Mouse (Mus musculus): ENCODE data around the gene Pfdn2.
A peak's percentile ranks its signal among the peaks of the same experiment; 100 is the strongest.

The Pfdn2 gene

DNA sequence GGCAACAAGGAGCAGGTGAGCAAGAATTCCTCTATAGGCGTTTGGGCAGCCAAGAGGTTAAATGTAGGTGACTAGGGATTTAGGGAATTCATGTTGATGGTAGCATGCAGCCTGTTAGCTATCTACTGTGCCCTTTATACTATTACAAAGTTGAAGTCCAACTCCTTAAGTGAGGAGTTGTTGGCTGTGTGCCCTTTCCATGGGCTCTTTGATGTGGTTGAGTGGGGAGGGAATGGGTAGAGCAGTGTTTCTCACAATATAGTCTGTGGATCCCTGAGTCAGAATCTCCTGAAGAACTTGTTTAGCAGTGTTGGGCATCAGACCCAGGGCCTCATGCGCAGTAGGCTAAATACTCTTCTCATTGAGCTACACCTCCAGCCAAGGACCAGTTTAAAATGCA, 11.3 kb downstream of the Pfdn2 start:
- no peak for DNase-seq

DNA sequence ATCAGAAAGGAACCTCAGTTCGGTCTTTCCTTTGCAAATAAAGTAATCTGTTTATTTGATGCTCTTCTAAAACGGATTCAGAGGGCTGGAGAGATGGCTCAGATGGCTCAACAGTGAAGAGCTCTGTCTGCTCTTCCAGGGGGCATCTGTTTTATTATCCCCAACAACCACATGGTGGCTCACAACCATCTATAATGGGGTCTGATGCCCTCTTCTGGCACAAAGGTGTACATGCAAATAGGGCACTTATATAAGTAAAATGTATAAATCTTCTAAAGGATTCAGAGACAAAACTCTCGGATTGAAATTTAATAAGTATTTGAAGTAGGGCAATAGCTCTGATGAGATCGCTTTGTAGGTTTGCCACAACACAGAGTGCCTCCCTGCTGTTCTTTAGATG, 13.0 kb downstream of the Pfdn2 start:
- peak; percentile 47 for DNase-seq

DNA sequence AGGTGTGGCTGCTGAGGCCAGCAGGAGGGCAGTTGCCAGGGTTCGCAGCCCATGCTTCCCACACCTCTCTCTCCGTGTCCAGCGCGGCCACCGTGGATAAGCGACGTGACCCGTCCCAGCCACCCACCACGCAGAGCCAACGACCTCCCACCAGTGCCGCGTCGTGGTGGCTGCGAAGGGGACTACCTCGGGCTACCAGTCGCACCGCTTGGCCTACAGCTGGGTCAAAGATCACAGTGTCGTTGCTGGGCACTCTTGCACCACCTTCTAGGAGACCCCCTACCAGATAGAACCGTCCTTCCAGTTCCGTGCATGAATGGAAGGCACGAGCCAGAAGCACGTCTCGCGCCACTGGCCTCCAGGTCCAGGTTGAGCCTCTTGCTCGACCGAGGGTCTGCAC, 14.8 kb downstream of the Pfdn2 start:
- DNase-seq: no peak

DNA sequence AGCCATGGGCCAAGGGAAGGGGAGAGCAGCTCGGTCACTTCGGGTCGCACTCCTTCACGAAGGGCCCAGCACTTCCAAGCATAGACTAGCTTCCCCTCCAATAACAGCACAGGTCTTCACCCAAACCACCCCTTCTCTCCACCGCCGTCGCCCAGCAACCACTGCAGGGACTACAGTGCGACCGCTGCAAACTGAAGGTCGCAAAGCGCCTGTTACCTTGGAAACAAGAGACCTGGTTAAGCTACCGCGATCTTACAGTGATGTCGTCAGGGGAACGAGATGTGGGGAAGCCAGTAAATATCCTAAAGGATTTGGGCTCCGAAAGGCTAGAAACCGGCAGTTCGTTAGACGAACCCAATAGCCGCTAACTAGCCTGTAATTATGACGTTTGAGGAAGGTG, 15.2 kb downstream of the Pfdn2 start, which contains the start of gene Klhdc9:
TSS of gene Klhdc9 (minus strand) at position 143 of the 400 bp plus-strand sequence.
- DNase-seq: peak; percentile 95

DNA sequence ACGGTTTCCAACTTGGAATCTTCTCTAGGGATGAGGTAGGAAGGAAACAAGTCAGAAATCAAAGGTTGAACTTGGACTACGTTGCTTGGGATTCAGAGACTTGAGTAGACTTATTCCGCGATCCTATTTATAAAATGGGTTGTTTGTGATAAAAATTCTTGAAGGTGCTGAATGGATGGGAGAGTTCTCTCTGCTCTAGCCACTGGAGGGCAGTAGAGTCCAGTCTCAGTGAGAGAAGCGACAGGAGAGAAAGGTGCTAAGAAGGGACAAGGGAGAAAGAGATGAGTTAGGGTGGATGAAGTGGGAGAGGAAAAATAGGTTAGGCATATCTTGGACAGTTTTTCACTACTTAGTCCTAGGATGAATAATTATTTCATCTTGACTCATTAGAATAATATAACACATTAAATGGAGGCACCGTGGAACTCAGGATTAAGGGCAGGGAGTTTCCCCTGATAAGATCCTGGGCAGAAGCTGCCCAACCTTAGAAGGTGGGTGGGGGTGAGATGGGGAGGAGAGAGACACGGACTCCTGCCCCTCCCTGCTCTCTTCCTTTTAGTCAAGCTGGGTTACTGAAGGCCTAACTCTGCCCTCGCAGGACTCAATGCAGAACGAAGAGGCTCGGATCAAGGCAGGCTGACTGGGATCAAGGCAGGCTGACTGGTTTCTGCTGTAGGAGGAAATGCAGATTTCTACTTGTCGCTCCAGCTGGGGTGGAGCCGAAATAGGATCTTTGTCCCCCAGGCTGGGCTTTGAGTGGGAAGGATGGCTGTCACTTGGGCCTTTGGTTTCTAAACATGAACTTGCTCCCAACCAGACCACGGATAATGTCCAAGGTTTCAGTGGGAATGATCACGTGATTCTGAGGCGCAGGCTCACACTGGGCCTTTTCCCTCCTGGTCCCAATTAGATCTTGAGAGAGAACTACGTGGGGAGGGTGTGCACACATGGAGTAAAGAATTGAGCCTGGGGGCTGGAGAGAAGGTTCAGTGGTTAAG, 15.9 kb downstream of the Pfdn2 start:
- DNase-seq: peak; percentile 74

DNA sequence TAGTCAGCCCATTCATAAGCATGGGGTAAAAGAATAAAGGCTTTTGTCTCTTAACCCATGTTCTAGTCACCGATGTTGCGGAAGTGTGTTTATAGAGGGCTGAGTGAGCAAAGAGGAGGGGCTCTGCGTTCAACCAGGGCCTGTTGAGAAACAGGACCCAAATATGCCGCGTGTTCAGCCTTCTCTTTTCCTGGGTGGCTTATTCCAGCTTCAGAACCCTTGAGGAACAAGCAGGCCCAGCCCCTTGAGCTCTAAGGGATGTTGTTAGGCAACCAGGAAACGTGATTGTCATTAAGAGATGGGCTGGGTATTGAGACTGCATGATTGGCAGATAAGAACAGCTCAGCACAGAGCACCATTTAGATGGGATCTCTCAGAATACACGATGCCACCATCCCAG, 20.5 kb downstream of the Pfdn2 start:
- no peak for DNase-seq

DNA sequence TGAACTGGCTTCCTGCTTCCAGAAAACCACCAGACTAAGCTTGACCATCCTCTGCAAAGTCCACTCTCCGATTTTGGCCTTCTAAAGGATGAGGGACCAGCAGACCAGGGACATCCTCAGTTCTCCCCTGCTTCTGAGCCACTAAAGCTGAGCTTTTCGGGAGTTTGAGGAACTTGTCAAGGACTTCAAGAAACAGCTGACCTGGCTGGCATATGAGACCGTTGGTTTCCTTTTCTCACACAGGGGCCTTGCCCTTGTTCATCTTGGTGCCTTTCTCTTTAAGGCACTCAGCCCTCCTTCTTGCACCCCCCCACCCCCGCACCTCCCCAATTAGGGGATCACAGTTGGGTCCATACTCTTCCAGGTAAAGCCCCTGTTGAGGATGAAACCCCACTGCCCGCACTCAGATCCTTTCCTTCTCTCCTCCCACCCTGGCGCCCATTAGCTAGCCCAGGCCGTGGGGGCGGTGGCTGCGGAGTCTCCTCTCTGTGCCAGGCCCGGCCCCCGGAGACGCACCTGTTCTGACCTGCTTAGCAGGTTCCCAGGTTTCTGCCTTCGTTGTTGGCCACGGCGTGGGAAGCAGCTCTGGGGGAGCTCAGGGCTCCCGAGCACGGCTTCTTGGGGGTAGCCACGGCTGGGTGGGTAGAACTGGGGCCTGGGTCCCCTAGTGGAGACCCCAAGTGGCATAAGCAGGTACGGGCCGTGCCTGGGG, 24.5 kb downstream of the Pfdn2 start, which contains the start of gene Nectin4:
TSS of gene Nectin4 (plus strand) at position 255 of the 712 bp plus-strand sequence.
- DNase-seq: peak; percentile 58

DNA sequence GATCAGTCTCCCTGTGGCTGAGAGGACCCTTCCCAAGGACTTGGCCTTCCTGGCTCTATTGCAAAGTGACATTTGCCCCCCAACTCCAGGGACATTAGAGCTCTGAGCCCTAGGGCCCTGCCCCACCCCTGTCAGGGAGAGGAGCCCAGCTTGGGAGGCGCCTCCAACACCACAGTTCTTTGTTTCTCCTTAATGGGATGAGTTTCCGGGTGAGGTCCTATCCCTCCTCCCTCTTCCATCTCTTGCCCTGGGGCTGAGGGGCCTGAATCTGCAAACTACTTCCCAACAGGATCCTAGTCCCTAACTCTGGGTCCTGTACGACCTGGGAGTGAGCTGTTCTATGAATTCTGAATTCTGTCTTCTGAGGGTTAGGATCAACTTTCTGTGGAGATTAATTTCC, 27.4 kb downstream of the Pfdn2 start:
- no peak for DNase-seq

DNA sequence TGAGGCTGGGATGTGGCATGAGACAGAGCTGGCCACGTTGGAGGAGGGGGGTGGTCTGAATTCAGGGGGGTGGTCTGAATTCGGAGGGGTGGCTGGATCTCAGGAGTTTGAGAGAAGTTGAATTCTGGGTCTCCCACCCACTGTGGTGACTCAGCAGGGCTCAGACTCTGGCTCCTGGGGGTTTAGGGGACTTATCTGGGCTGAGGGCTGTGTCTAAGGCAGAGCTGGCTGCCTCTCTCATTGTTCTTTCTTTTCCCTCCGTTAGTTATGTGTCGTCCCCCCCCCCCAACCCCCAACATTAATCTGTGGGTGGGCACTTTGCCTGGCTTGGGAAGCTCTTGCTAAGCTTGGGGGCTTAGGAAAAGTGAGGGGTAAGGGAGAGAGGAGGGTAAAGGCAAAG, 28.5 kb downstream of the Pfdn2 start:
- DNase-seq: no peak

DNA sequence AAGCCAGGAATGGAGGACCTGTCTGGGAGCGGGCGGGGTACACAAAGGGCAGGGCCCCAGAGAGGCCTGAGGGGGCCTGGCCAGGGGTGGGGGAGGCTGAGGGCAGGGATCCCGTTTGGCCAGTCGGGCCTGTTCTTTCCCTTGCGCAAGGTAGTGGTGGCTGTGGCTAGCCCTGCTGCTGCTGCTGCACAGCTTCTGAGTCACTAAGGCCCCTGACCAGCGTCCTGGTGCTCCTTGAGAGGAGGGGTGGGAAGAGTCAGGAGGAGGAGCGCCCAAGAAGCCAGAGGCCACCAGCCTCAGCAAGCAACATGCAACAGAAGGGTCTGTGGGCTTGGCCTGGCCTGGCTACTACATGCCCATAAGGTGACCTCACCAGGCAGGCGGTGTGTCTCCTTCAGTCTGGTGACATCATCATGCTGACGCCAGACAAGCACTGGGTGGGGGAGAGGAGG, 30.2 kb downstream of the Pfdn2 start:
- no peak for DNase-seq

DNA sequence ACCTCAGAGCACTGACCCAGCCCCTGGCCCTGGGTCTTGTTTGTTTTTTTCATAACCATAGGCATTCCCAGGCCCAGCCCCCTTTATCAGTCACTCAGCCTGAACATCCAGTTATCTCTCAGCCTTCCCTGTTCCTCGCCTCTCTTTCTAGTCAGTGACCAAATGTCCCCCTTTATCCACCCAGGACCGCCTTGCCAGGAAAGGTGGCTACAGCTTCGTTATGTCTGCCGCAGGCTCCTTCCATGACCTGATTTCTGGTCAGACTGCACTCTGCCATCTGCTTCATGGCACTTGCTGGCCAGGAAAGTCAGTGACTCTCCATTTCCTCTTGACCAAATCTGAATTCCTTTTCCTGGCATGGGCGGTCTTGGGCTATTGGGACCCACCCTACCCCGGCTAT, 32.8 kb downstream of the Pfdn2 start:
- DNase-seq: no peak

DNA sequence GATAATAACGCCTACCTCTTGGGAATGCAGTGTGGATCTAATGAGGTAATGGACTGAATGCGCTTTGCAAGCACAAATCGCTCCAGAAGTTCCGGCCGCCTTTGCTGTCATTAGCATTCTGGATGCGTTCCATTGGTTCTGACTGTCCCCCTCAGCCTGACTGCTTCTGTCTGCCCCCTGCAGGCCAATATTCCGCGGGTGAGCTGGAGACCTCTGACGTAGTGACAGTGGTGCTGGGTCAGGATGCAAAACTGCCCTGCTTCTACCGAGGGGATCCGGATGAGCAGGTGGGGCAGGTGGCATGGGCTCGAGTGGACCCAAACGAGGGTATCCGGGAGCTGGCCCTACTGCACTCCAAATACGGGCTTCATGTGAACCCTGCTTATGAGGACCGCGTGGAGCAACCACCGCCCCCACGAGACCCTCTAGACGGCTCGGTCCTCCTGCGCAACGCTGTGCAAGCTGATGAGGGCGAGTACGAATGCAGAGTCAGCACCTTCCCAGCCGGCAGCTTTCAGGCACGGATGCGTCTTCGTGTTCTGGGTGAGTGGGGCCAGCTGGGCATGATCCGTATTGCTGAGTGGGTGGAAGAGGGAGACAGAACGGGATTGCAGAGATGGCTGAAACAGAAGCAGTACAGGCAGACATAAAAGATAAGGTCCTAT, 34.6 kb downstream of the Pfdn2 start:
- DNase-seq: peak; percentile 81

DNA sequence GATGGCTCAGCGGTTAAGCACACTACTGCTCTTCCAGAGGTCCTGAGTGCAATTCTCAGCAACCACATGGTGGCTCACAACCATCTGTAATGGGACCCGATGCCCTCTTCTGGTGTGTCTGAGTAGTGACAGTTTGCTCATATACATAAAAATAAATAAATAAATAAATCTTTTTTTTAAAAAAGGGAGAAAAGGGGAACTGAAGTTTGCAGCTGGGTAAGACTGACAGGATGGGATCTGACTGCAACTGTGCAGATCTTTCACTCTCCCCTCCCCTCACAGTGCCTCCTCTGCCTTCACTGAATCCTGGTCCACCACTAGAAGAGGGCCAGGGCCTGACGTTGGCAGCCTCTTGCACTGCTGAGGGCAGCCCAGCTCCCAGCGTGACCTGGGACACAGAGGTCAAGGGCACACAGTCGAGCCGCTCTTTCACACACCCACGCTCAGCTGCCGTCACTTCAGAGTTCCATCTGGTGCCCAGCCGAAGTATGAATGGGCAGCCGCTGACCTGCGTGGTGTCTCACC, 36.7 kb downstream of the Pfdn2 start:
- no peak for DNase-seq

DNA sequence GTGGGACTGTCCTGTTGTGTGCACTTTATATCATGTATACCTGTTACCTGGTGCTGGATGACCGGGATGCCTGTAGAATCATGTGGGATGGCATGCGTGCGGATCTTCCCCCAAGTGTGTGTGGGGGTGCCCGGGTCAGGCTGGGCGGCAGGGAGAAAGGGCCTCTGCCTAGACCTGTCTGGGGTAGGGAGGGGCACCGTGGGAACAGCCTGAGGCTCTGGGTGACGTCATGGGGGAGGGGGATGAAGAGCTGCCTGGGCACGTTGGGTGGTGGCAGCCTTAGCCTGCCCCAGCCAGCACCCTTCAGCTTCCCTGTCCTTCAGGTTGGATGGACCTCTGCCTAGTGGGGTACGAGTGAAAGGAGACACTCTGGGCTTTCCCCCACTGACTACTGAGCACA, 38.9 kb downstream of the Pfdn2 start:
- DNase-seq: no peak

DNA sequence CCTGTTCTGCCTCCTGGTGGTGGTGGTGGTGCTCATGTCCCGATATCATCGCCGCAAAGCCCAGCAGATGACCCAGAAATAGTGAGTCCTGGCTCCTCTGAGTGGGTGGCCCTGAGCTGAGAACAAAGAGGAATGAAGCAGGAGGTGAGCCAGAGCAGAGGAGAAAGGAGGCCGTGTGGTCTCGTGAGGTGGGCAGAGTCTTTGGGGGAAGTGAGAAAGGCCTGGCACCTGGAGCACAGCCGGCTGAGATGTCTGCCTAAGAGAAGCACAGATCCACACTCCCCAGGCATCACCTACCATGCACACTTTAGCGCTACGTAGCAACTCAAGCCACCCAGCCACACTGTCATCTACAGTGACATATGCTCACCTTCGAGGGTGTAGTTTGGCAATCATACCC, 39.7 kb downstream of the Pfdn2 start:
- DNase-seq: no peak

DNA sequence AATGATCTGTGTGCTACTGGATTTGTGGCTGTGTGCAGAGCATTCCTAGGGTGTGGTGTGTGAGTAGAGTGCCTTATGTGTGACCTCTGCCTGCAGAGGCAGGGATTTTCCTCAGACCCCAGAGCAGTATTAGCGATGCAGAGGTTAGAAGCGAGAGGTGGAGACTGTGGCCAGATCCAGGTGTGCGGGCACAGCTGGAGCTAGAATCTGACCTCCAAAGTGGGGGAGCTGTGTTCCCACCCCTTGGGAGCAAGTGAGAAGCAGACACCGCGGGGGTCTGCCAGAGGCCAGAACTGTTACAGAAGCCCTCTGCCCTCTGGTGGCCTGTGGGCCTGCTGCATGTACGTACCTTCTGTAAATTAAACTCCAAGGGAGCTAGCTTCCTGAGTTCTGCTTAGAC, 41.6 kb downstream of the Pfdn2 start:
- DNase-seq: no peak

DNA sequence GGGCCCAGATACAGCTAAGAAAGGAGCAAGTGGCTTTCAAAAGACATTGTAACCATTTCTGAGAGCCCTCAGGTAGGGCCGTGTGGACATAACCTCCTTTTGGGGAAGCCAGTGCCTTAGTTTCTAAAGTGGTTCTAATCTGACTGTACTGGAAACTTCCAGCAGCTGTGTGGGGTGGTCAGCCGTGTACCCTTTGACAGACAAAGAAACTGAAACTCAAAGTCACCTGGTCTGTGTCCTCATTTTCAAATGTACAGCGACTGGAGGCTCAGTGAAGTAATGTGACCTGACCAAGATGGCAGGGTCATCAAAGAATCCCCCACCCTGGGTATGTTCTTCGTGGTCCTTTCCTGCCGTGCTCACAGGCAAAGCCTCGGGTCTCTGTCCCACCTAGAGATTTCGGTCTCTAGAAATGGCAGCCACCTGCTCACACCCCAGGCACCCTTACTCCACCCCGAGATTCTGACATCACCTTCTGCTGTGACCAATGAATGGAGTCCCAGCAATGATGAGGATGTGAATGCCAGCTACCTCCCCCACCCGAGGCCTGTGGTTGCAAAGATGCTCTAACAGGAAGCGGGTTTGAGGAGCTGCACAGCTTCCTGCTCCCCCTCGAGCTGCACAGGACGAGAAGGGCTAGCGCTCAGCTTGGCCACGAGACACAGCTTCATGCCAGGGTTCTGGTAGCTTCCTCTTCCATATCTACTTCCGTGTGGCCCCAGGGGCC, 43.1 kb downstream of the Pfdn2 start, which contains the start of gene Arhgap30:
TSS of gene Arhgap30 (plus strand) at position 579 of the 727 bp plus-strand sequence.
- DNase-seq: peak; percentile 13

DNA sequence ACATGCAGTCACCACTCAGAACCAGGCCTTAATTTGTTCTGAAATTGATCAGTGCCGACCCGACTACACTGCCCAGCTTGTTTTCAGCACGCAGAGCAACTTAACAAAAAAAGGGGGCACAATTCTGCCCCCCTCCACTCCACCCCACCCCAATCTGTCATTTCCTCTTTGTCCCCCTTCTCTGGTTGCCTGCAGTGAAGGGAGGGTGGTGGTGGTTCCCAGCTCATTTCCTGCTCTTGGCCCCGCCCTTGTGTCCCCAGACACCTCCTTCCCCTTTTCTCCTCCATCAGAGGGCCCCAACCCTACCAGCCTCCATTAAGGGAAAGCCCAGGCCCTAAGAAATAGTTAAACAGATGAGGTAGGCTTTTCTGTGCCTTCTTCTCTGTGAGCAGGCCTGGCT, 44.6 kb downstream of the Pfdn2 start:
- DNase-seq: no peak

DNA sequence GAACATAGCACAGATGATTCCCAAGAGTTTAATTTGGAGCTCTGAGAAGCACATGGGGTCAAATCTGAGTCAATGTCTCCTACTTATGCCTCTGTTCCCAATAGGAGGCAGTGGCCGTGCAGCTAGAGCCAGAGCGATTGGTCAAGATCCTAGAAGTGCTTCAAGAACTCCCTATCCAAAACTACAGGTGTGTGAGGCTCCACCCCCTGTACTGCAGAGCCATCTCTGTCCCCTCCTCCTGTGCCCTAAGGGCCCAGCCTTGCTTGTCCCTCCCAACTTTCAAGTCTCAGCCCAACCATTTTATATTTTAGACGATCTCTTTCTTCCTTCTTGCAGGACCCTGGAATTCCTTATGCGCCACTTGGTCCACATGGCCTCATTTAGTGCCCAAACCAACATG, 56.4 kb downstream of the Pfdn2 start:
- no peak for DNase-seq

DNA sequence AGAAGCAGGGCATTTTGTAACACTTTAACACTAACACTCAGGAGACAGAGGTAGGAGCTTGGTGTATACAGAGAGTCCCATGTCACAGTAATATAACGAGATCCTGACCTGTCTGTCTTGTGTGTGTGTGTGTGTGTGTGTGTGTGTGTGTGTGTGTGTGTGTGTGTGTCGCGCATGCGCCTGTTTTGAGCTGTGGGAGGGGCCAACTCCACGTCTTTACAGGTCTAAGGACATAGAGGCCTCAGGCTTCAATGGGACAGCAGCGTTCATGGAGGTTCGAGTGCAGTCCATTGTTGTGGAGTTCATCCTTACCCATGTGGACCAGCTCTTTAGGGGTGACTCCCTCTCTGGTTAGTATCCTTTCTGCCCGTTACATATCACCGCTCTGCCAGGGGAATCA, 57.5 kb downstream of the Pfdn2 start:
- no peak for DNase-seq

DNA sequence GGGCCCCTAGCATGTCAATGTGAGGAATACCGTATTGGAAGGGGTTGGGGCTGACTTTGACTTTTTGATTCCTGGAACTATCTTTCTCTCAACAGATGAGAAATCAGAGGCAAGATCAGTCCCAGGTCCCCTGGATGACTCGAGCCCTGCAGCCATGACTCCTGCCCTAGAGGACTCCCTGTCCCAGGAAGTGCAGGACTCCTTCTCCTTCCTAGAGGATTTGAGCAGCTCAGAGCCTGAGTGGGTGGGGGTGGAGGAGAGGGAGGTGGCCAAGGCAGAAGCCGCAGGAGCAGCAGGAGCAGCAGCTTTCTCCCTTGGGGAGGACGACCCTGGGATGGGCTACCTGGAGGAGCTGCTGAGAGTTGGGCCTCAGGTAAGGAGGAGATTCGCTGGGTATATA, 61.8 kb downstream of the Pfdn2 start:
- DNase-seq: no peak
